Mouse (Mus musculus) bone marrow macrophage, adult 2 months (primary cell): ENCODE measurements around the gene Rnase1.

ENCODE experiments used
- CTCF ChIP-seq: IDR thresholded peaks from 2 replicates; pipeline ENCODE4 v1.5.1; 2012; ENCODE audit warnings: low read depth, mild to moderate bottlenecking, low read length, moderate library complexity
- POLR2A ChIP-seq: IDR thresholded peaks from 2 replicates; pipeline ENCODE4 v1.6.1; 2012; ENCODE audit warnings: mild to moderate bottlenecking, low read depth, low read length, borderline replicate concordance

- TF ChIP-seq CTCF (no peak), POLR2A (no peak)
Observed at GRCm38 (mm10) chr14:51156056-51156735, 9.6 kb upstream of the Rnase1 start.
